Mouse (Mus musculus): ENCODE results near the gene Cdc16.
"Not testable (repeated sequence)": the region's sequence is repeated elsewhere in the genome, so short reads cannot be mapped to it uniquely, and the experiment has no call there.

Cdc16 gene

GRCm38 (mm10) chr8:13756982-13757804 is at the start of gene Cdc16:
Gene Cdc16, plus strand, starts transcription at chr8:13757676.
- peak; percentile 93 for DNase-seq

GRCm38 (mm10) chr8:13708514-13708913 is 49.0 kb upstream of the Cdc16 start:
- DNase-seq, result no peak

DNA sequence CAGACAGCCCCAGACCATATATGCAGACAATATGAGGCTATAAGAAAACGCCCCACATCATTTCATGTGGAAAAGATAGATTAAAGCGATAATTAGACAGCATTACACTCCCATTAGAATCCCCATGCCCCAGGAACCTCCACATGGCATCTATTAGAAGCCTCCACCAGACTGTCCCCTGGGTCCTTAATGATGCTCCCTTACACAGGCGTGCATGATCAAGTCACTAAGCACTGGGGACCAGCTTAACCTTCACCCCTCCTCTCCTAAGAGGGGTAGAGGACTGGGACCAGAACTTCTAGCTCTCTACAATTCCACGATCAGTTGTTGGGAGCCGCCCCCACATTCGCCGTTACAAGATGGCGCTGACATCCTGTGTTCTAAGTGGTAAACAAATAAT is 38.5 kb upstream of the Cdc16 start:
- DNase-seq, result no peak

- peak; percentile 76 for DNase-seq
These were observed 31.8 kb upstream of the Cdc16 start for GRCm38 (mm10) chr8:13725722-13726121.

DNA sequence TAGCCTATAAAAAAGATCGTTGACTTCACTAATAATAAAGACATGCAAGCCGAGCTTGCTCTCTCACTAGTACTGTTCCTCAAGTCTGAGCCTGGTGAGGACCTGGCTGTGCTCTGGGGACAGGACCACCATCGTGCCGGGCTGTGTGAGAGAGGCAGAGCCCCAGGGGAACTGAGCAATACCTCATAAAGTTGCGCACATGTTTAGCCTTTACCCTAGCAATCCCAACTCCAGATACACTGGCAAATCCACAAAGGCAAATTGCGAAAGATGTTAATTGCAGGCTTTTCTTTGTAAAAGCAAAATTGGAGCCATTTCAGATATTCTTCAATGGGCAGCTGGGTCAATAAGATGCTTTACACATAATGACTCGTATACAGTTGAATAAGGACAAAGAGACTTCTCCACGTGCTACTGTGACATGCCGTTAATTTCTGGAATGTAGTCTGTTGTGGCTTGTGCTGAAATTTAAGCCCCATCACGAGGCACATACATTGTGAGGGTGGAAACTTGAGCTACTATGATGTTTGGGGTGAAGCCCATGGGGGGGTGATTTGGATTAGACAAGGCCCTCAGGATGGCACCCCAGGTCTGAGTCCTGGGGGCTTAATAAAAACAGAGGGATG is 29.9 kb upstream of the Cdc16 start:
- DNase-seq, result no peak

DNA sequence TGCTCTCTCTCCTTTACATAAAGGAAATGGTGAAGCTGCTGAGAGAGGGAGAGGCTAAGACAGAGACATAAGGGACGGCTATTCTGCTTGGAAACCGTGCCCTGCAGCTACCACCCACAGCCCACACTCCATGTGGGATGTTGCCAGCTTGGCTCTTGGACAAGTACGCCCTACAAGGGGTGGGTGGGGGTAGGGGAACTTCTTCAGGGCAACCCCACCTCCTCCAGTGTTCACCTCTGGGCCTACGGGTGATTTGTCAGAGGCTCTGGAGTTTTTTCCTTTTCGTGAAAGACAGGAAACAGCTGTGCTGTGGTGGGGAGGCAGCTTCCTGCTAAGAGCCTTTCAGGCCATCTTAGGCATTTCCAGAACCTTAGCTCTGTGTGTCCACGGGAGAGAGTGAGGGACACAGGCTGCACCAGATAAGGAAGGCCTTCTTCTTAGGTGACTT is 17.1 kb upstream of the Cdc16 start:
- DNase-seq, result peak; percentile 58

- no peak for DNase-seq
These were observed 16.5 kb upstream of the Cdc16 start for GRCm38 (mm10) chr8:13740817-13741613.

GRCm38 (mm10) chr8:13746212-13746611 is 11.3 kb upstream of the Cdc16 start:
- not testable (repeated sequence) for DNase-seq

GRCm38 (mm10) chr8:13747626-13748025 is 9.8 kb upstream of the Cdc16 start:
- no peak for DNase-seq

DNA sequence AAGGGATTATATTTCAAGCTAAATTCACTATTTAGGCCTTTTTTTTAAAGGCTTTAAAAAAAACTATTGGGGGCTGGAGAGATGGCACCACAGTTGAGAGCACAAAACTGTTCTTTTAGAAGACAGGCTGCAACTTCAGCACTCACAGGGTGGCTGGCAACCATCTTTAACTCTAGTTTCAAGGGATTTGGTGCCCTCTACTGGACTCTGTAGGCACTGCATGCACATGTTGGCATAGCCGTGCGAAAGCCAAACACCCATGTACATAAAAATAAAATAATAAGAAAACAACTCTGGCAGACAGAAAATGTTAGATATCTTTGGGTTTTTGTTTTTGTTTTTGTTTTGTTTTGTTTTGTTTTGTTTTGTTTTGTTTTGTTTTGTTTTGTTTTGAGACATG is 3.8 kb upstream of the Cdc16 start:
- peak; percentile 87 for DNase-seq

DNA sequence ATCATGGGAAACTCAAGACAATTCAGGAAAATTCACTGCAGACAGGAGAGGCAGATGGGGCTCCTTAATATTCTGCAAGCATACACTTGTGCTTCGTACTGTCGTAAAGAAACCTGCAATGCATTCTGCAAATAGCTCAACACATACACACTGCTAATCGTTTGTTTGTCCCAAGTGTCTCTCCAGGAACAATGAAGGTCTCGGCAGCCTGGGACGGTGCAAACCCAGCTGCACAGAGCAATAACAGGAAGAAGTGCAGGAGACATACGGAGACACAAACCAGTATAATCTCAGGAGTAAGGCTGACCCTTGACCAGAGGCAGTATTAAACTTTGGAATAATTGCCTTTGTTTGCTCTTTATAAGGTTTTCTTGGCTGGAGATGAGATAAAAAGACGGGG is 996 bp upstream of the Cdc16 start:
- no peak for DNase-seq

DNA sequence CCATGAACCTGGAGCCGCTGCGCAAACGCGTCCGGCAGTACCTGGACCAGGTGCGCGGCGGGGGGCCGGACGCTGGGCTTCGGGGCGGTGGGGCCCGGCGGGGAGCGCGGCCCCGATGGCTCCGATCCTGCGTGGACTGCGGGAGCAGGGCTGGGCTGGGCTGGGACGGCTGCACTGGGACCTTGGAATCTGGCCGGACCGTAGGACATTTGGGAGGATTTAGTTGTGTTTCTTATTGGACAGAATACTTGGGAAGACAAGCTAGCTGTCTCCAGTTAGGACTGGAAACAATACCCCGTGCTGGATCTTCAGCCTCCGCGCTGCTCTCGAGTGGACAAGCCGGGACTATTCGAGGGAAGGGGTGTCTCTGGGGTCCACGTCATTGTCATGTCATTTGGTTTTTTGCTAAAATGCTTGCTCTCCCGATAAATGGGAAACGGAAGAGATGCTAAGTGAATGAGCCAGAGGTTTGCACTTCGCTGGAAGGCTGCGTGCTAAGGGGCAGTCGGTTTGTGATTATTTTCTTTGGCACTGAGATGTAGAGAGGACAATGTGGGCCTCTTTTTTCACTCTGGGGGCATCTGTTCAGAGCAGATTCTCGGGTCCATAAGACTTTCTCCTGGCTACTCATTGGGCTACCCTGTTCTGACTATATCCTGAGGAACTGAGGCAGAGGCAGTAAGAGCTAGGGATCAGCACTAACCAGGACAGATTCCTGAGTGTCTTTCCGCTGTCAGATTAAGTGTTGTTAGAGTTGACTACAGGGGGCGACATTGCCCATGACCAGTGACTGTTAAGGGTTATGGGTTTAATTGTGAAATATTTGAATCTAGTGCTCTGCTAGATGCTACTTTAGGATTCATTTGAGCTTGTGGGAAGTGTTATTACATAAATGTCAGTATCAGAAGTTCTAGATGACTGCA is 590 bp downstream of the Cdc16 start:
- DNase-seq, result peak; percentile 63

DNA sequence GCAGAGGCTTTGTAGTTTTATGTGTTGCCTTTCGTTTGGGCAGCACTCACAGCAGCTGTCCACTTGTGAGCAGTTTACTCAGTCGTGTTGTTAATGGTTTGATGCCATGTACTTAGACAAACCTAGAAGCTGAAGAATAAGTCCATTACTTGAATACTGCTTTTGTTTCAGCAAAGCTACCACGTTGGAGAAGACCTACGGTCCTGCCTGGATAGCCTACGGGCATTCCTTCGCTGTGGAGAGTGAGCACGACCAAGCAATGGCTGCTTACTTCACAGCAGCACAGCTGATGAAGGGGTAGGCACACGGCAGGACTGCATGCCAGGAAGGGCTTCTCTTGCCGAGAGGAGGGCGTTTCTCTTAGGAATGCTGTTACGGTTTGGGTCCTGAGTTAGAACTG is 11.7 kb downstream of the Cdc16 start:
- no peak for DNase-seq

- DNase-seq, result no peak
These were observed 23.1 kb downstream of the Cdc16 start for GRCm38 (mm10) chr8:13780536-13780935.

GRCm38 (mm10) chr8:13785250-13785763 is 27.8 kb downstream of the Cdc16 start, which contains the start of gene Upf3a:
Gene Upf3a, plus strand, starts transcription at chr8:13785615.
- peak; percentile 91 for DNase-seq

DNA sequence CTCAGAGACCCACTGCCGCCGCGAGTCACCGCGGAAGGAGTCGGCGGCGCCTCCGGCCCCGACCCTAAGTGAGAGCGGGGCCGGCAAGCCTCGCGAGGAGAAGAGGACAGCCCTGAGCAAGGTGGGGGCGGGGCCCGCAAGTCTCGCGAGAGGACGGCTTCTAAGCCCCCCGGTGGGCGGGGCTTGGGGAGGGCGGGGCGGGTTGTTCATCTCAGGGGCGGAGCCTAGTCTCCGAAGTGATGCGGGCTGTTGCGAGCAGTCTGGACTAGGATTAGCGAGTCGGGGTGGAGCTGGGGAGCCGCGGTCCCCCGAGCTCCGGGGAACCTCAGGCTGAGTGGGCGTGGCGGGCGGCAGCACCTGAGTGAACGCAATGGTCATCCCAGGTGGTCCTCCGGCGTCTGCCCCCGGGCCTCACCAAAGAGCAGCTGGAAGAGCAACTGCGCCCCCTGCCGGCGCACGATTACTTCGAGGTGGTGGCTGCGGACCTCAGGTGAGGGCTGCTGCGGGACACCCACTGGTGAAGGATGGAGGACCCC is 28.4 kb downstream of the Cdc16 start:
- peak; percentile 99 for DNase-seq

DNA sequence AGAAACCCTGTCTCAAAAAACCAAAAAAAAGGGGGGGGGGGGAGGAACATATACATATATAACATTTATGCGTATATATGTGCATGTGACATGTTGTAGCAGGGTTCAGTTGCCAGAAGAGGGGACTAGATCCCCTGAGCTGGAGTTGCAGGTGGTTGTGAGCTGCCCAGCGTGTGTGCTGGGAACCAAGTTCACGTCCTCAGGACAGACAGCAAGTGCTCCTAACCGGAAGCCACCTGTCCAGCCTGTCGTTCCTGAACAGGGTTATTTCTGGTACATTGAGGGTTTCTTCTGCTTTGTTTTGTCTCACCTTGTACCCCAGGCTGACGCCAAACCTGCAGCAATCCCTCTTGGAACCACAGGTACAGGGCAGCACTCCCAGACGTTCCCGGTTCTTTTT is 32.1 kb downstream of the Cdc16 start:
- DNase-seq, result no peak

DNA sequence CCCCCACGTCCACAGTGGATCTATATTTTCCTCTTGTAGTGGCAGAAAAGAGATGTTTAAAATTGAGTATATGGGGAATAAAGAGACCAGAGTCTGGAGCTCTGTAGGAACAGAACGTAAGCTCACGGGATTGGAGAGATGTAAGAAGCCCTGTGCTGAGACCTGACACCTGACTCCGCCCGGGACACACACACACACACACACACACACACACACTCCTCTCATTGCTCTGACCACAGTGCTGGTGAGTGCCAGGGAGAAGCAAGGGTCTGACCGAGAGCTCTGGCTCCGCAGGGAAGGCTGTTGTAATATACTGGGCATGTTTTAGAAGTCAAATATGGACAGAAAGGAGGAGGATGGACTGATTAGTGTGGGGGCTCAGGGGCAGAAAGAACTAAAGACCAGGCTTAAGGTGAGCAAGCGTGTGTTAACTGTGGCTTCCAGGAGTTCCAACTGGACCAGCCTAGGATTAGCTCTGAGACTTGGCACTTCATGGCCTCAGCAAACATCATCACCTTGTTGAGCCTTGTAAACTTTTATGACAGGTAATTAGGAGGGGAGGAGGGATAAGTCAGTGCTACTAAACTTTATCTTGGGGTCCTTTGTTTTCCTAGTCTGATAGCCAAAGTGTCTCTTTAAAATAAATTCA is 35.7 kb downstream of the Cdc16 start:
- DNase-seq, result no peak

GRCm38 (mm10) chr8:13793746-13794101 is 36.2 kb downstream of the Cdc16 start:
- no peak for DNase-seq

GRCm38 (mm10) chr8:13797676-13798075 is 40.2 kb downstream of the Cdc16 start:
- no peak for DNase-seq

- no peak for DNase-seq
These were observed 42.1 kb downstream of the Cdc16 start for GRCm38 (mm10) chr8:13799566-13799965.
